Mouse (Mus musculus) stomach, embryonic 16.5 days (tissue): ENCODE measurements at regions not wholly inside any gene's neighbourhood (a gene's known extent, or its start where the extent isn't known, plus 50 kb on each side); places are given as distances from the start of the nearest gene placed in this dataset.
A peak's percentile ranks its signal among the peaks of the same experiment; 100 is the strongest.

Source experiments
- ATAC-seq: fragments of 200-750 bp; cut with Nextera tagmentation; 2 replicates; pipeline ENCODE4 v1.8.0; 2017; ENCODE audit warnings: moderate number of reproducible peaks, moderate TSS enrichment; ENCODE audit not compliant: insufficient read depth, low FRiP score
- H3K27ac ChIP-seq: fragments of 300-500 bp; sonication (generic); 2 replicates; pipeline ENCODE4 v1.5.1; 2014; ENCODE audit warnings: low read length
- H3K27me3 ChIP-seq: fragments of 300-500 bp; sonication (generic); 2 replicates; pipeline ENCODE4 v1.6.1; 2014; ENCODE audit warnings: low read length, control low read depth, mixed read lengths; ENCODE audit not compliant: control insufficient read depth, insufficient read depth
- H3K36me3 ChIP-seq: fragments of 300-500 bp; sonication (generic); 2 replicates; pipeline ENCODE4 v1.6.1; 2014; ENCODE audit warnings: low read length; ENCODE audit not compliant: control insufficient read depth, insufficient read depth
- H3K4me1 ChIP-seq: fragments of 300-500 bp; sonication (generic); 2 replicates; pipeline ENCODE4 v1.6.1; 2014; ENCODE audit warnings: low read length, control low read depth, mixed read lengths; ENCODE audit not compliant: control insufficient read depth, insufficient read depth
- H3K4me2 ChIP-seq: fragments of 300-500 bp; sonication (generic); 2 replicates; pipeline ENCODE4 v1.6.1; 2014; ENCODE audit warnings: low read depth, low read length, mixed read lengths
- H3K4me3 ChIP-seq: fragments of 300-500 bp; sonication (generic); replicated peaks from 2 replicates; pipeline ENCODE4 v1.5.1; 2014; ENCODE audit warnings: mild to moderate bottlenecking, low read length
- H3K9ac ChIP-seq: fragments of 300-500 bp; sonication (generic); 2 replicates; pipeline ENCODE4 v1.6.1; 2014; ENCODE audit warnings: low read length
- H3K9me3 ChIP-seq: fragments of 300-500 bp; sonication (generic); replicated peaks from 2 replicates; pipeline ENCODE4 v1.6.1; 2016; ENCODE audit warnings: low read length, control low read depth; ENCODE audit not compliant: control insufficient read depth
- WGBS: fragments of 180-500 bp; shearing (Covaris S2); extraction: QIAGEN DNeasy Blood & Tissue Kit; methylation state at CpG from one replicate; pipeline ENCODE4 v1.1.7; 2014; 5-methylcytosine and 5-hydroxymethylcytosine counted together

DNA sequence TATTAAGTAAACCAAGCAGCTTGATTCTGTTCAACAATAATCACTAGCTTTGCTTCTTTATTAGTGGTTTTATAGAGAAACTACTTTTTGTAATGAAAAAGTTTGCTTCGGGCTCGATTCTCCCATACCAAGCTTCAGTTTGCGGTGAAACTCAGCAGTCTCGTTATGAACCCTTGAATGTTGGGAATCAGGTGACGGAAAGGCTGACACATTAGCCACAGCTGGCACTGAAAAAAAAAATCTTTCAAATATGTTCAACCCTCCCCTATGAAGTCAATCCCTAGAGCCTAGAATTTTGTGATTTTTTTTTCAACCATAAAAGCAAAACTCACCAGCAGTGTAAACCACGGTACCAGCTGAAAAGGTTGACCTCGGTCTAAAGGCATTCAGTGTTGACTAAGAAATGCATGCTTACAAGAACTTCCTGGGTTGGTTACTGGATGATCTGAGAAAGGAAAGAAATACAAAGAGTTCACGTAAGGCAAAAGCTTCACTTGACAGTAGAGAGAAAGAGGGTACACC is 223.4 kb downstream of the Sox4 start:
- WGBS, result 84% methylated on average over 8 of the region's 8 CpGs
- no peaks in the 10 kb centered on the region for H3K27me3 ChIP-seq

DNA sequence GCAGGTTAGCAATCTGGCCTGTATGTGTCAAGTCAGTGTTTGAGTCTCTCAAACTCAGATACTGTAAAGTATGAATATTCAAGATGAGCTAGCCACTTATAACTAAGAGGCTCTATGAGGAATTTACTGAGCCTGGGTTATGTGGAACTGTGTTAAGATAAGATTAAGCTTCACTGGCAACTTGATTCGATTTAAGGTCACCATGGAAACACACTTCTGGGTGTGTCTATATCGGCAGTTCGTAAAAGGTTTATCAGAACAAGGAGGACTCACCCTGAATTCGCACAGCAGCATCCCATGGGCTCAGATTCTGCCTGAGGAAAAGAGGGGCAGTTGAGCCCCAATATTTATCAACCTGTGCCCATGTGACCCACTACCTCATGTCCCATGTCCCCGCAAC is 224.7 kb downstream of the Sox4 start:
- no peaks in the 10 kb centered on the region for H3K27me3 ChIP-seq
- no peak overlapping the region for H3K9ac ChIP-seq
- H3K4me3 ChIP-seq, result no peak overlapping the region
- H3K4me2 ChIP-seq, result no peak overlapping the region
- no peaks in the 10 kb centered on the region for H3K36me3 ChIP-seq
- H3K27ac ChIP-seq, result no peak overlapping the region
- ATAC-seq, result no peak
- H3K9me3 ChIP-seq, result no peaks in the 10 kb centered on the region
- WGBS, result 69% methylated on average over 5 of the region's 5 CpGs
- H3K4me1 ChIP-seq, result no peaks in the 10 kb centered on the region

More for the DNA sequence above, 223.4 kb downstream of the Sox4 start:
- Histone ChIP-seq H3K4me3 (no peak overlapping the region), H3K9me3 (no peaks in the 10 kb centered on the region), H3K4me2 (no peak overlapping the region), H3K4me1 (no peaks in the 10 kb centered on the region), H3K9ac (no peak overlapping the region), H3K27ac (no peak overlapping the region), H3K36me3 (no peaks in the 10 kb centered on the region)
- ATAC-seq, result no peak

DNA sequence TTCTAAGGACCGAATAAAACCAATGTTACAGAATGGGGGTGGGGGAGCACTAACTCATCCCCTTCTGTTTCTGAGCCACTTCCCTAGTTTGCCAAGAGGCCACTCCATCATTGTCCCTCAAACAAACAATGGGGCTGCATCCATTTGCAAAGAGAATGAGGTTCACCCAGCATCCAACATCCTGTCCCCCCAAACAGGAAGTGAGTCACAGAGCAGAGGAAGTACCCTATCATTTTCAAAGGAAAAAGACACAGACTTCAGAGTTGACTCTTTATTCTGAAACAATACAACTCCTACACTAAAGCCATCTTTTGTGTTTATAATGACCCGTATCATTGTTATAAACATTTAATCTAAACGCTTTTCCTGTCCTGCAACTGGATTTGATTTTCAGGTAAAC is 229.2 kb downstream of the Sox4 start:
- H3K9me3 ChIP-seq, result no peaks in the 10 kb centered on the region
- no peak overlapping the region for H3K4me2 ChIP-seq
- no peak overlapping the region for H3K9ac ChIP-seq
- H3K4me1 ChIP-seq, result peaks cover 6% of the 10 kb centered on the region
- no peak overlapping the region for H3K27ac ChIP-seq
- H3K27me3 ChIP-seq, result no peaks in the 10 kb centered on the region
- 0 out of 2 replicates have a peak, but pooled peaks have one; percentile 17 for ATAC-seq
- no peaks in the 10 kb centered on the region for H3K36me3 ChIP-seq
- no peak overlapping the region for H3K4me3 ChIP-seq
- 55% methylated on average over 3 of the region's 3 CpGs for WGBS

DNA sequence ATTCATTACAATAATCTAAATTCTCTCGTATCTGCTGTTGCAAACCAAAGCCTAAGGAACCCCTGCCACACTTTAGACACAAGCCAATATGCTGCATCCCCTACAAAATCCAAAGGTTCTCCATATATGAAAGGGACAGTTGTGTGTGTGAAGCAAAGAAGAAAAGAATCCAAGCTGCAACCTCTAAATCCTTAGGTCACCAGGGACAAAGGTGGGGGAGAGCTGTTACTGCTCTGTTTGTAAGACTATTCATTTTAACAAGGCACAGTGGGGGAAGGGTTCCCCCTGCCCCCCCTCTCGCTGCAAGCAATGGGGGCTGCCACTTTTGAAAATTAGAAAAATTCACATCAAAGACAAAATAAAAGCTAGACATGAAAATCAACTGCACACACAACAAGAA is 231.4 kb downstream of the Sox4 start:
- Histone ChIP-seq H3K27ac (no peak overlapping the region), H3K4me1 (peaks cover 19% of the 10 kb centered on the region), H3K27me3 (no peaks in the 10 kb centered on the region), H3K4me3 (no peak overlapping the region), H3K9ac (no peak overlapping the region), H3K4me2 (no peak overlapping the region), H3K9me3 (no peaks in the 10 kb centered on the region), H3K36me3 (no peaks in the 10 kb centered on the region)
- no peak for ATAC-seq
- WGBS, result 73% methylated on average over 2 of the region's 2 CpGs

DNA sequence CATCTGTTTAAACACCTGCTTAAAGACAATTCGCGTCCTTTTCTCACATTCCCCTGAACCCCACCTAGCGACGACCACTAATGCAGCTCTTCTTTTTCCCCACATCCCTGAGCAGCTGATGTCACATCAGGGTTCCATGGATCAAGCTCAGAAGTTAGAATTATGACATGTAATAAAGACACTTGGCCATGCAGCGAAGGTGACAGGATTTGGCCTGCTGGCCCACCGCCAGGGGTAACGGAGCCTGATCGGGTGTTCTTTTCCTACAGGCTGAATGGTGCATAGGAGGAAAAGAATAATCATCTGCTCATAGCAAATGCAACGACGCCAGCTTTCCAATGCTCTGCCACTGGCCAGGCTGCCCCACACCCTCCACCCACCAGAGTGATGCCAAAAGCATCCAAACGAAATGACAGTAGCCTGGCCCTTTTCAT is 231.9 kb downstream of the Sox4 start:
- Histone ChIP-seq H3K27ac (no peak overlapping the region), H3K4me3 (no peak overlapping the region), H3K4me1 (peaks cover 19% of the 10 kb centered on the region), H3K9me3 (no peaks in the 10 kb centered on the region), H3K9ac (no peak overlapping the region), H3K27me3 (no peaks in the 10 kb centered on the region), H3K36me3 (no peaks in the 10 kb centered on the region), H3K4me2 (no peak overlapping the region)
- ATAC-seq, result no peak
- 65% methylated on average over 11 of the region's 11 CpGs for WGBS

DNA sequence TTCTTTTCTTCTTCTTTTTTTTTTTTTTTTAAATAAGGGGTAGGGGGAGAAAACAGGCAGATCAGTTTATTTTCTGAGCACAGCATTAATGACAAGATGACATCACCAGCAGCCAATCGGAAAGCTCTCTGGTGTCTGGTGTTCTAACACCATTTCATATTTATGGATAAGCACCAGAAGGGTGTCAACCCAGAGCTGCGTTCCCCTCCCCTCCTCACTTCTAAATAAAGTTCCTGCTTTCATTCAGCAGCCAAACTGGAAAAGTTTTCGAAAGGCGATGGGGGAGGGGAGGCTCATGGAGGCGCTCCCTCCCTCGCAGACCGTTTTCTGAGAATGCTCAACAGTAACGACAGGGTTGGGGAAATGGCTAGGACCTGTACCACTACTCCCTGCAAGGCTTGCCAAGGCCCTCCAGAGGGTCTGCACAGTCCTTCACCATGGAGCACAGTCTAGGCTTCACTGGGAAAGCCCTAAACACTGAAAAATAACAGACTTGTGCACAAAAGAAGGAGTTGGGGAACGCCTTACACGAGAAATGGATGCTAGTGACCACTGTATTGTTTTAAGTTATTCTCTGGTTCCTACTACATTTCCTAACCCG is 232.8 kb downstream of the Sox4 start:
- H3K36me3 ChIP-seq, result no peaks in the 10 kb centered on the region
- H3K27ac ChIP-seq, result peak overlapping the region; percentile 15; the same call in 1 of the 2 replicates
- H3K27me3 ChIP-seq, result no peaks in the 10 kb centered on the region
- no peak overlapping the region for H3K4me2 ChIP-seq
- no peak for ATAC-seq
- H3K9me3 ChIP-seq, result no peaks in the 10 kb centered on the region
- 37% methylated on average over 11 of the region's 11 CpGs for WGBS
- no peak overlapping the region for H3K4me3 ChIP-seq
- peaks cover 19% of the 10 kb centered on the region for H3K4me1 ChIP-seq
- no peak overlapping the region for H3K9ac ChIP-seq

DNA sequence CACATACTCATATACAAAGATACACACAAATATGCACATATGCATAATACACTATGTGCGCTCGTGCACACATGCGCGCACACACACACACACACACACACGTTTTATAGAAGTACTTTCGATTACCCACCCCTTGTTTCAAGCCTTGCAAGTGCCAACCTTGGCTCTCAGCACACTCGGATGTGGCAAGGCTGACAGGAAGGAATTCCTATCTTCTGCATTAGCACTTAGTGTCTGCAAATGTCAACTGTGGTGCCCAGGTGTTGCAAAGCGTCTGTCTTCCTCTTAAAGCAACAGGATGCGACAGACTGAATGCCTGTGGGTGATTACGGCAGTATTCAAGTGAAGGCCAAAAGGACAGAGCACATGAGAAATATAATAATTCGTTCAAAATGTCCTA is 233.3 kb downstream of the Sox4 start:
- Histone ChIP-seq H3K36me3 (no peaks in the 10 kb centered on the region), H3K4me3 (no peak overlapping the region), H3K27me3 (no peaks in the 10 kb centered on the region), H3K27ac (no peak overlapping the region), H3K9ac (no peak overlapping the region), H3K4me2 (no peak overlapping the region), H3K9me3 (no peaks in the 10 kb centered on the region), H3K4me1 (peaks cover 19% of the 10 kb centered on the region)
- no peak for ATAC-seq
- WGBS, result 69% methylated on average over 11 of the region's 11 CpGs

DNA sequence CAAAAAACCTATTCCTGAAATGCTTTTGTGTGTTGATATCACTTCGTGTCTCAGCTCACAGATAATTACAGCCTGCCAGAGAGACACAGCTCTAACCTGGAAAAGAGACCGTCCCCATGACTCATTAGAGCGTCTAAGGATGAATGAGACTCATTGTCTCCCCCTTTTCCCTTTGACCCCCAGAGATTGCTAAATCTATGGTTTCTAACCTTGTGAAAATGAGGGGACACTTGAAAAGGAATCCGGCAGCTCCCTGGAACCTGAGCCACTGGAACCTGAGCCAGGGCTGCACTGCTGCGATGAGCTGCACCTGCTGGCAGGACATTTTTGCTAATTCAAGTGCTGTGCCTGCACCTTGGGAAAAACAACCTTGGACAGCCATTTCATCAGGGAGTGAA is 234.6 kb downstream of the Sox4 start:
- H3K9ac ChIP-seq, result no peak overlapping the region
- peaks cover 19% of the 10 kb centered on the region for H3K4me1 ChIP-seq
- no peak overlapping the region for H3K4me2 ChIP-seq
- H3K4me3 ChIP-seq, result no peak overlapping the region
- H3K27me3 ChIP-seq, result no peaks in the 10 kb centered on the region
- H3K27ac ChIP-seq, result peak overlapping the region; percentile 67
- WGBS, result 35% methylated on average over 5 of the region's 5 CpGs
- H3K36me3 ChIP-seq, result no peaks in the 10 kb centered on the region
- H3K9me3 ChIP-seq, result no peaks in the 10 kb centered on the region
- ATAC-seq, result no peak

DNA sequence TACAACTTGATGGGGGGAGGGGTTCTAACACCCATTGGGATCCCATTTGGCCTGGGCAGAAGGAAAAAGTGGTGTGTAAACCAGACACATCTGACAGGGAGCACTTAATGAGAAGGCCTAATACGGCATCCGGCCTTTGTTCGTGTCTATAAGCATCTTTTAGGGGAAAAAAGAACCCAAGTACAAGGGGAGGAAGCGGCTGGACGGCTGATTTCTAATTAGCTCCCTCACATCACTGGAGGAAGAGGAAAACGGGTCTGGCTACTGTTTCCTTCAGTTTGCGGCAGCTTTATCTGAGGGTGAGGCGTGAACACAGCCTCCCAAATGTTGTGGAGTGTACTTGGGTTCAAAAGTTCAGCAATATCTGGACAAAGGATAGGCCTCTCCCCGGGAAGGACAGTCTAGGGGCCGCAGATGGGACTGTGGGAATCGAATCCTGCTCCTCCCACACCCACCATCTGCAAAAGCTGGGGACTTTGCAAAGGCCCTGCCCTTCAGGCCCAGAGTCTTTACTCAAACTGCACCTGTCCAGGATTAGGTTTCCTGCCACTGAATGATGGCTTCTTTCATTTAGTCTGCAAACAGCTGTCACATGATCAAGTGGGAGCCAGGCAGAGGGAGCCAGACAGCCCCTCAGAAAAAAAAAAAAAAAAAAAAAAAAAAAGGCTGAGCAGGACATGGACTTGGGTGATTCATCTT is 235.2 kb downstream of the Sox4 start:
- Histone ChIP-seq H3K27ac (peak overlapping the region; percentile 67), H3K4me2 (no peak overlapping the region), H3K9me3 (no peaks in the 10 kb centered on the region), H3K27me3 (no peaks in the 10 kb centered on the region), H3K4me3 (no peak overlapping the region), H3K36me3 (no peaks in the 10 kb centered on the region), H3K9ac (no peak overlapping the region), H3K4me1 (peaks cover 19% of the 10 kb centered on the region)
- peak; percentile 66 for ATAC-seq
- WGBS, result 19% methylated on average over 11 of the region's 11 CpGs
